Mouse (Mus musculus) duodenum, adult 2 months (tissue): ENCODE data around the gene Fbxw27. TPM values are rescaled to one million over a fixed set of nuclear protein-coding genes. Genes with fewer than 3 reads are reported as not detected.

Experiments used
- polyA plus RNA-seq: library from polyadenylated mRNA; depleted of rRNA; stranded (reverse); fragments of >200 nt; gene quantifications from 2 replicates; pipeline ENCODE4 v1.2.3, GENCODE M21; 2012; ENCODE audit warnings: low replicate concordance; rRNA removed

Gene Fbxw27
- not detected in 2 replicates for polyA plus RNA-seq

GRCm38 (mm10) chr9:109790570-109790969 is at the start of gene Fbxw27:
Gene Fbxw27 (minus strand): TSS chr9:109790670.

GRCm38 (mm10) chr9:109832391-109833087 is 42.1 kb upstream of the Fbxw27 start, which contains the start of gene Nme6:
Gene Nme6 (plus strand): TSS chr9:109832749.

GRCm38 (mm10) chr9:109811980-109812379 is 21.5 kb upstream of the Fbxw27 start, which contains the start of gene Spink8:
Gene Spink8 (plus strand): TSS chr9:109812280.

GRCm38 (mm10) chr9:109745989-109746388 is 44.5 kb downstream of the Fbxw27 start, which contains the start of gene Fbxw26:
Gene Fbxw26 (minus strand): TSS chr9:109746089.

Other genes with a start within 250 kb of the Fbxw27 start
- not detected in 2 replicates for gene Fbxw15, start 222.4 kb downstream of the Fbxw27 start, polyA plus RNA-seq
- gene Fbxw24, start 164.6 kb downstream of the Fbxw27 start, polyA plus RNA-seq, result not detected in 2 replicates
- gene Fbxw25, start 126.0 kb downstream of the Fbxw27 start, polyA plus RNA-seq, result not detected in 2 replicates
- gene Fbxw18, start 88.0 kb downstream of the Fbxw27 start, polyA plus RNA-seq, result not detected in 2 replicates
- not detected in 2 replicates for gene Fbxw26, start 44.6 kb downstream of the Fbxw27 start, polyA plus RNA-seq
- not detected in 2 replicates for gene Spink8, start 21.6 kb upstream of the Fbxw27 start, polyA plus RNA-seq
- 14.4 and 14.7 TPM in 2 replicates for gene Nme6, start 42.1 kb upstream of the Fbxw27 start, polyA plus RNA-seq
- 0.22 TPM in 1 of 2 replicates, not detected in the other for gene Camp, start 58.9 kb upstream of the Fbxw27 start, polyA plus RNA-seq
- gene Cdc25a, start 84.9 kb upstream of the Fbxw27 start, polyA plus RNA-seq, result 13.4 and 20.7 TPM in 2 replicates
- gene Map4, start 140.8 kb upstream of the Fbxw27 start, polyA plus RNA-seq, result 139 and 232 TPM in 2 replicates